Mouse (Mus musculus) spleen, postnatal 0 days (tissue): Measurements from ENCODE around the gene Olfr448. TPM values are rescaled to one million over a fixed set of nuclear protein-coding genes. Genes with fewer than 3 reads are reported as not detected.

ENCODE experiments used
- polyA plus RNA-seq: library from polyadenylated mRNA; unstranded; fragments of >200 nt; fragmentation: Nextera tagmentation; extraction: Ambion mirVana; gene quantifications from 2 replicates; pipeline ENCODE4 v1.2.1, GENCODE M21; 2015

Gene Olfr448
- polyA plus RNA-seq: not detected in 2 replicates

DNA sequence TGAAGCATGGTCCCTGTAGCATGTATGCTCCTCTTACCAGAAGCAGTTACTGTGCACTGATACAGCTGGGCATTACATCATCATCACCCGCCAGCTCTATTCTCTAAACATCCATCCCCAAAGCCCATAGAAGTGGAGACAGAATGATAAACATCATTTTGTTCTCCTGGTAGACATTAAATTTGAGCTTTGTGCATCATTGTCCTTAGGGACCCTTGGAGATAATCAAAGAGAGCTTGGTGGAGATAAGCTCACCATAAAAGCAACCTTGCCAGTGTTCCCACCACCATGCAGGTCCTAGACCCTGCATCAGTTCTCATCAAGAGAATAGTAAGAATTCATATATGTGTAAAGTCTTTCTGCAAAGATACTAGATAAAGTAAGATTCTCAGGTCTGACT is at the start of gene Olfr448:
Gene Olfr448, plus strand, starts transcription at position 301 of the 400 bp plus-strand sequence.

DNA sequence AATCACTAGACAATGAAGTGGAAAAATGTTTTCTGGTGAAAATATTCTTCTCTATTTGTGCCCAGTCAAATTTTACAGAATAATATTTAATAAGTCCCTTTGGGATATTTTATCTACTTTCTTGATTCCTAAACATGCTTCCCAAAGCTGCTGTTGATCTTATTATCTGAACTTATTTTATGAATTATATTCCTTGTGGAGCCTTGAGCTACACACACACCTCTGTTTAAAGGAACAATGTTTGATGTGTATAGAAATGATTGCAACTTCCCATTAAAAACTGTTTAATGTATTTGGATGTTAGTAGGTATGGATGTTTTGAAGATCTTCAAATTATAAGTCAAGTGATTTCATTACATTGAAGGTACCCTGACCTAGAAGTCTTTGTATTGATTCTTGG is 18.3 kb downstream of the Olfr448 start, which contains the start of gene Olfr447:
Gene Olfr447, plus strand, starts transcription at position 301 of the 400 bp plus-strand sequence.

DNA sequence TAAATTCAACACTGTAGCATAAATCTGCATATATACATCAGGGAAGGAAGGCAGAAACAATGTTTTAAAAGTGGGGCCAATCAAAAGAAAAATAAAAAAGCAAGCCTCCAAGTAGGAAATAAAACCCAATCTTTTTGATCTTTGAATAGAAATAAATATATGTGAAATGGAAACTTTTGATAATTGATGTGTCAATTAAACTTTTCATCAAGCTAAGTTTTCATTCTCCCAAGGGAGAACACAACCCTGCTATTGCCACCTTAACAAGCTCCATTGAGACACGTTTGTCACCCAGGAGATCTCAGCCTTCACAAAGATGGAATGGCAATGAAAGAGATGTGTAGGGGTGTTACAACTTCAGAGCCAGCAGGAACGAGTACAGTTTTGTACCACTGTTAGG is 30.8 kb downstream of the Olfr448 start, which contains the start of gene Olfr446:
Gene Olfr446, plus strand, starts transcription at position 301 of the 400 bp plus-strand sequence.

Other genes starting within 250 kb of the Olfr448 start
- gene Tcaf2, start 245.2 kb upstream of the Olfr448 start, polyA plus RNA-seq: 0.98 and 1.0 TPM in 2 replicates
- 8.9 and 10.6 TPM in 2 replicates for gene Tcaf1, start 180.4 kb upstream of the Olfr448 start, polyA plus RNA-seq
- gene Olfr453, start 151.1 kb upstream of the Olfr448 start, polyA plus RNA-seq: not detected in 2 replicates
- gene Olfr38, start 134.0 kb upstream of the Olfr448 start, polyA plus RNA-seq: not detected in 2 replicates
- not detected in 2 replicates for gene Olfr452, start 105.3 kb upstream of the Olfr448 start, polyA plus RNA-seq
- gene Olfr450, start 78.5 kb upstream of the Olfr448 start, polyA plus RNA-seq: not detected in 2 replicates
- gene Olfr449, start 56.1 kb upstream of the Olfr448 start, polyA plus RNA-seq: not detected in 2 replicates
- gene Olfr447, start 18.4 kb downstream of the Olfr448 start, polyA plus RNA-seq: not detected in 2 replicates
- gene Olfr446, start 30.9 kb downstream of the Olfr448 start, polyA plus RNA-seq: not detected in 2 replicates
- gene Olfr444, start 58.6 kb downstream of the Olfr448 start, polyA plus RNA-seq: not detected in 2 replicates
- gene Olfr441, start 215.9 kb downstream of the Olfr448 start, polyA plus RNA-seq: not detected in 2 replicates